Mouse (Mus musculus) bone marrow macrophage, adult 2 months (primary cell): Measurements from ENCODE around the gene Reep6. TPM values are rescaled to one million over a fixed set of nuclear protein-coding genes. Genes with fewer than 3 reads are reported as not detected.

Experiments
- H3K27ac ChIP-seq: 2 replicates; pipeline ENCODE4 v1.5.1; 2012; ENCODE audit warnings: low read depth, low read length; ENCODE audit not compliant: insufficient read depth
- H3K4me1 ChIP-seq: 2 replicates; pipeline ENCODE4 v1.6.1; 2012; ENCODE audit warnings: low read length; ENCODE audit not compliant: control insufficient read depth, insufficient read depth
- H3K4me3 ChIP-seq: 2 replicates; pipeline ENCODE4 v1.5.1; 2012; ENCODE audit warnings: mild to moderate bottlenecking, low read length, moderate library complexity; ENCODE audit not compliant: insufficient read depth
- CTCF ChIP-seq: IDR thresholded peaks from 2 replicates; pipeline ENCODE4 v1.5.1; 2012; ENCODE audit warnings: low read depth, mild to moderate bottlenecking, low read length, moderate library complexity
- POLR2A ChIP-seq: IDR thresholded peaks from 2 replicates; pipeline ENCODE4 v1.6.1; 2012; ENCODE audit warnings: mild to moderate bottlenecking, low read depth, low read length, borderline replicate concordance
- polyA plus RNA-seq: library from polyadenylated mRNA; stranded (reverse); fragments of >200 nt; gene quantifications from 2 replicates; pipeline ENCODE4 v1.2.4, GENCODE M21; 2012; ENCODE audit not compliant: missing spikeins, insufficient read depth, insufficient read length

Reep6 gene
- polyA plus RNA-seq, 1 experiment = 1.5 TPM

DNA sequence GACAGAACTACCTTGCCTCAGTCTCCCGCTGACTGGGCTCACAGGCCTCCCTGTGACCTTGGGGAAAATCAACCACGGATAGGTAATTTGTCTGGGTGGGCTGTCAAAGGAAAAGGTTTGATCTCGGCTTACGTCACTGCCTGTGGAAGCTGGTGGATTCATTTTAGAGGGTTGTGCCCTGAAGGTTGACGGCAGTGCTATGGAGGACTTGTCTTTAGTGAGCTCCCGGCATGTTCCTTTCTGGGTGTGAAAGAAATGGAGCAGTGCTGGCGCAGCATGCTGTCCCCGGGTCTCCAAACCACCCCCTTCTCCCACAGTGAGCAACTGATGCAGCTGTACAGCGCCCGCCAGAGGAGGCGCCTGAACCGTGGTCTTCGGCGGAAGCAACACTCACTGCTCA is 36.4 kb upstream of the Reep6 start:
- peaks cover 3% of the 10 kb centered on the region; the same call in 1 of the 2 replicates for H3K4me1 ChIP-seq
- H3K27ac ChIP-seq = peak overlapping the region; percentile 67
- peak overlapping the region; percentile 93 for H3K4me3 ChIP-seq
- no peak for TF ChIP-seq POLR2A
- no peak for TF ChIP-seq CTCF

GRCm38 (mm10) chr10:80294311-80294710 is 35.4 kb upstream of the Reep6 start:
- Histone ChIP-seq H3K27ac (no peak overlapping the region), H3K4me1 (peaks cover 3% of the 10 kb centered on the region; the same call in 1 of the 2 replicates), H3K4me3 (peak overlapping the region; percentile 93; the same call in 1 of the 2 replicates)
- TF ChIP-seq CTCF (no peak), POLR2A (no peak)

DNA sequence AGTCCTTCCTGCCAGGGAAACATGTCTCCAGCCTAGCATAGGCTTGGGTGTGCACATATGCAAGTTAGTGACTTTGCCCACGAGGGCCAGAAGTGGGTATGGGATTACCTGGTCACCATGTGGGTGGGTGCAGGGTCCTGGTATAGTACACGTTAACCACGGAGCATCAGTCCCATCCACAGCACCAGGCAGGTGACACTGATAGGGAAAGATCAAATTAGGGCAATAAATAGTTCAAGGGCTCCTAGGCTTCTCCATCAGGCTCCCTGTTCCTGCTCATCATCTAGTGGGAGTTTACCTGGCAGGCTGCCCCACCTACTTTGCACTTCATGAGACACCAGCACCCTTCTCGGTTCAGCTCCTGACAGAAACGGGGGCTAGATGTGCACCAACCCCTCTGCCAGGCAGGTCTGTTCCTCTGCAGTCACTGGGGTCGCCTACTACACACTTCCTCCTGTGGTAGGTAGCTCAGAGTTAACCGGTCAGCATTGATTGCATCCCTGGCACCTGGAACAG is 34.9 kb upstream of the Reep6 start:
- H3K27ac ChIP-seq = no peak overlapping the region
- H3K4me3 ChIP-seq = no peak overlapping the region
- peaks cover 3% of the 10 kb centered on the region; the same call in 1 of the 2 replicates for H3K4me1 ChIP-seq
- TF ChIP-seq CTCF (no peak), POLR2A (no peak)

DNA sequence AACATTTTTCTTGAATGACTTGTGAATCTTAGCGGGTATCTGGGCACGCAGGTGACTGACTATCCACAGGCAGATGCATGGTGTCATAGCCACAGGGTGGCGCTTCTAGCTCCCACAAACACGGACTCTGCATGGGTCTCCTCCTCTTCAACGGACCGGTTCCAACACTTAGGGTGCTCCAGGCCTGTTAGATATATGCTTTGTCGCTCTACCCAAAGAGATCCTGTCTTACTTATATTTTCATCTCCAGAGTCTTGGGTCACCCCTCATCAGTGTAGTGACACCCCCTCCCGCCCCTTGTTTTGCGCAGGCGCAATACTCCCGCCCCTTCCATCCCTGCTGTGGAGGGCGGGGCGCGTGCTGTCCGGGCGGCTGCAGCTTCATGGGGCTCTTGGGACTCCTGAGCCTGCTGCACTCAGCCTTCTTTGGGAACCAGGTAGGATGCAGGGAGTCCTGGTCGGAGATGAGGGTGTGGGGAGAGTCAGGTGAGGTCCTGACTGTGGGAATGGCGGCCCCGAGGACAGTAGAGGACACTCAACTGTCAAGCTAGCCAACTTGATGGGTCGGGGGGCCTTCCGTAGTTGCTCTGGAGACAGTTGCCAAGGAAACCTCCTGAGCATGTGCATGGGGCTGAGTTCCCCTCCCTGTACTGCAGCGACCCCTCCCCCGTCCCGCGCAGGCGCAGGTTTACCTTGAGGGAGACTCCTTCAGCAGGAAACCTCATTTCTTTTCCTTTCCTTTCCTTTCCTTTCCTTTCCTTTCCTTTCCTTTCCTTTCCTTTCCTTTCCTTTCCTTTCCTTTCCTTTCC is 33.9 kb upstream of the Reep6 start, which contains the start of gene Apc2:
Apc2 (plus strand) TSS at position 360 of the 808 bp plus-strand sequence.
- TF ChIP-seq POLR2A = no peak
- TF ChIP-seq CTCF = peak; percentile 61
- peaks cover 3% of the 10 kb centered on the region; the same call in 1 of the 2 replicates for H3K4me1 ChIP-seq
- H3K27ac ChIP-seq = no peak within 1 kb of the TSS
- H3K4me3 ChIP-seq = peak within 1 kb of the TSS; percentile 5; the same call in 1 of the 2 replicates

GRCm38 (mm10) chr10:80296824-80297223 is 32.9 kb upstream of the Reep6 start:
- no peak overlapping the region for H3K4me3 ChIP-seq
- no peak overlapping the region for H3K27ac ChIP-seq
- peaks cover 3% of the 10 kb centered on the region; the same call in 1 of the 2 replicates for H3K4me1 ChIP-seq
- TF ChIP-seq CTCF (no peak), POLR2A (no peak)

DNA sequence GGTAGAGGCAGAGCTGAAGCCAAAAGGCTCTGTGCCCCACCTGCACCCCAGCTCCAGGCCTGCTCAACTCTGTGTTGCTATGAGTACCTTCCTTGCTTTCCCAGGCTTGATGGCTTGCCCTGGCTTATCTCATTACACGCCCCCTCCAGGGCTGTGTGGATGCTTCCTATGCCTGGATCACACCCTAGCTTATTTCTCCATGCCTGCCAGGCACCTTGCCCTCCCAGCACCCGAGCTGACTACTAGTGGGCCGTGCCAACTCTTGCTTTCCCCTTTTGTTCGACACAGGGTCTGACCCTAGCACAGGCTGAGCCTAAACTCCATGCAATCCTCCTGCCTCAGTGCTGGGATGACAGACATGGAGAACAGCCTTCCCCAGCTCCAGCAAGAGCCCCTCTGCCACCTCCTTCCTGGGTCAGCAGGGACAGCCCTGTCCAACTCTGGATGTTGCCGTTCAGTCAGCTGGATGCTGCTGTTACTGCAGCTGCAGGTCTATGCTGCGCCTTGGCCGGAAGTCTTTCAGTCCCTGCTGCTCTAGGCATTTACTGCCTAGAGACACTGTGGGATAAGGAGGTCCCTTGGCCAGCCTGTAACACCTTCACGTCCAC is 32.1 kb upstream of the Reep6 start:
- Histone ChIP-seq H3K4me3 (no peak overlapping the region), H3K27ac (no peak overlapping the region), H3K4me1 (peaks cover 3% of the 10 kb centered on the region; the same call in 1 of the 2 replicates)
- no peak for TF ChIP-seq CTCF
- no peak for TF ChIP-seq POLR2A

DNA sequence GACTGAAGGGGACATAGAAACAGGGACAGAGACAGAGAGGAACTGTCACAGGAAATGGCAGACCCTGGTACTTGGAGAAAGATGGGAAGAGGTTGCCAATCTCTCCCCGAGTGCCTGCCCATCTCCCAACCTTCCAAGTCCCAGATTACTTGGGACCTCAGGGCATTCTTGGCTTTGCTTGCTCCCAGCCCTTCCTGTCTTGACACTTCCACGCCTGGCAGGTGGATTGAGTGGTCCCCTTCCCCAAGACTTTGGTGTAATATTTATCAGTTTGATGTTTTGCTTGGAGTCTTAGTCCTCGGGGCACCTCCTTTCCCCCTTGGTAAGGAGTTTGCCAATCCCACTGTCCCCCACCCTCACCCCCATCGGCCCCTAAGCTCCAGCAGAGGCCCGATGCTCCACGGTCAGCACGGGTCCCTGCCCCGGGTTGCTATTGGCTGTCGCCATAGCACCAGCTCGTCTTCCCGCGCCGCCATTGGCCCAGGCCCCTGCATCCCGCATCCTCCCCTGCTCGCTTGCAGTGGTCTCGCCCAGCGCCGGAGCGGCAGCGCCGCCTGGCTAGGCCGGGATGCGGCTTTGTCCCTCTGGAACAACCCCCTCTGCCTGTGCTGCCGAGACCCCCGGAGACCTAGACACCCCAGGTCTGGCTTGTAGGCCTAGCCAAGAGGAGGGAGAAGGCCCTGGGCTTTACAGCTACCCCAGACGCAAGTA is 31.0 kb upstream of the Reep6 start:
- Histone ChIP-seq H3K27ac (no peak overlapping the region), H3K4me3 (no peak overlapping the region), H3K4me1 (peaks cover 3% of the 10 kb centered on the region; the same call in 1 of the 2 replicates)
- no peak for TF ChIP-seq POLR2A
- TF ChIP-seq CTCF = no peak

DNA sequence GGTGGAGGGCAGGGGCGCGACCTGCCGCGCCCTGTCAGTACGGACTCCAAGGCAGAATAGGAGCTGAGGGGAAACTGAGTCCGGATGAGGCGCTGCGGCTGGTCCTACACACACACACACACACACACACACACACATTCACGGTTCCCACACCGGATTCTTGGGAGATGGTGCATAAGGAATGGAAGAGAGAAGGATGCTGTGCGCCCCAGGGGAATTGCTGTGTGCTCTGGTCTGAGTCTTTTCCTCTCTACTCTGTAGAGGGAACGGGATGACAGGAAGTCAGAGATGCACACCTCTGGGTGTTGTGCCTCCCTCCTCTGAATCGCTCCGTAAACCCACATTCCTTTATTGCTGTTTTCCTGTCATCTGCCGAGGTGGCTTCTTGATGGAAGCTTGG is 30.5 kb upstream of the Reep6 start:
- Histone ChIP-seq H3K4me3 (no peak overlapping the region), H3K27ac (no peak overlapping the region), H3K4me1 (no peaks in the 10 kb centered on the region)
- TF ChIP-seq CTCF (no peak), POLR2A (no peak)

GRCm38 (mm10) chr10:80299824-80300223 is 29.9 kb upstream of the Reep6 start:
- no peaks in the 10 kb centered on the region for H3K4me1 ChIP-seq
- no peak overlapping the region for H3K27ac ChIP-seq
- H3K4me3 ChIP-seq = no peak overlapping the region
- TF ChIP-seq CTCF = no peak
- TF ChIP-seq POLR2A = no peak
